Mouse (Mus musculus) megakaryocyte progenitor cell, adult 5-6 weeks (primary cell): Measurements from ENCODE around the gene Glis3. TPM values are rescaled to one million over a fixed set of nuclear protein-coding genes. Genes with fewer than 3 reads are reported as not detected.
A peak's percentile ranks its signal among the peaks of the same experiment; 100 is the strongest.

ENCODE experiments used
- ATAC-seq: replicated peaks from 2 replicates; pipeline ENCODE4 v1.8.0; 2016; ENCODE audit warnings: mild to moderate bottlenecking, moderate TSS enrichment, inconsistent platforms; ENCODE audit not compliant: poor library complexity
- total RNA-seq, 2 experiments: library from RNA; stranded (forward) in 1 of 2; stranded (reverse) in 1 of 2; fragments of 157-497, 149-512 nt in 1 of 2; fragments of 200-1000 nt in 1 of 2; gene quantifications; 2 replicates each; pipeline versions ENCODE4 v1.2.3 to v1.2.4; 2015 to 2017

Glis3 gene
- total RNA-seq, 2 experiments from 2014 or later: 2.5 to 5.8 TPM

DNA sequence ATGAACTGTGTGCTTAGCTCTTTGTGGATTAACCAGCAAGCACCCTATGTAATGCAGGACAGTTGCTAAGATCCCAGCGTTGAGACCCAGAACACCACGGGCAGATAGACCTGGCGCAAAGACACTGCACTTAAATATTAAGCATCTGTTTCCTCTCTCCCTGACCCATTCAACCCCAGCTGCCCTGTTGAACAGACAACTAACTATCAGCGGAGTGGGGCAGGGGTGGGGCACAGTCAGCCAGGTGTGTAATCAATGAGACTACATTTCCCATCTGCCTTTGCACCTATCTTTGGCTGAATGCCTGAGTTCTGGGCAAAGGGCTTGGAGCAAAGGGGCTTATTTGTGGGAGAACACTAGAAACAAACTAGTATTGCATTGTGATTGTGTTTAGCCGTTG, 180.1 kb downstream of the Glis3 start:
- ATAC-seq: no peak

- no peak for ATAC-seq
These were observed 184.0 kb downstream of the Glis3 start for GRCm38 (mm10) chr19:28495926-28496325.

DNA sequence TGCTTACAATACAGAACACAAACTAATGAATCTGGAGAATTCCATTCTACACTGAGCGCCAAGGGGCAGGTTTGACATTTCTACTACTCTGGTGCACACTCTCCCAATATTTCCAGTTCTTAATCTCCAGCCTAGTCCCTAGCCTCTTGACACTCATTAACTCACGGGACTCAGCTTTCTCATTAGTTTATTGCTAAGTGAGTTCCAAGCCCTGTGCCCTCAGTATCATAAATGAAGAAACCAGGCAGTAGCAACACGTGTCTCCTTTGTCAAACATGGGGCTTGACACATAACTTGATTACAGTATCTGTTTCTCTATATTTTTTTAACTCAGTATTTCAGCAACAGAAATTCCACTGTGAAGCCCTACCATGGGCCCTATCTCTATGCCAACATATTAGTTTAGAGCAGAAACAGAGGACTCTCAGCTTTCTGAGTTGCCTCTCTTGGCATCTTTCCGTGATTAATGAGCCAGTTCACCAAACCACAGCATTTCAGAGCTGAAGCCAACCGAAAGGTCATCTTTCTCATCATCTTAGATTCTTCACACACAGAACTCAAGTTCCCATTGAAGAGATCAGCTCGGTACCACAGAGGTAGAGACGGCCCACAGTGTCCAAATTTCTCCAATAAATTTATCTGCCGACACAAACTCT, 186.1 kb downstream of the Glis3 start:
- ATAC-seq: no peak

DNA sequence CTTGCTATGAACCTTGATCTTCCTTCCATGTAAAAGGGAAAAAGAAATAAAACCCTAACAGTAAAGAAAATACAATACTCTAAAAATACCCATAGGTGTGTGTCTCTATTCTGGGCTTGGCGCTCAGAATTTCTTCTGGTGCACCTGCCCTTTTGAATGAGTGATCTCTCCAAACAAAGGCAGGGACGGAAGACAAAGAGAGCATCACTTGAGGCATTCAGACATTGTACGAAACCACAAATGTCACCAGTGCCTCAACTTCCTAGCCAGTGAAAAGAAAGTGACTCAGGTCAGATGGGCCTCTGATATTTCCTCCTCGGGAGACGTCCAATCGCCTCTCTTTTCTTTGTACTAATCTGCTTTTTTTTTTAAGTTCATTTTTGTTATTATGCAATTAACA, 201.8 kb downstream of the Glis3 start:
- no peak for ATAC-seq

DNA sequence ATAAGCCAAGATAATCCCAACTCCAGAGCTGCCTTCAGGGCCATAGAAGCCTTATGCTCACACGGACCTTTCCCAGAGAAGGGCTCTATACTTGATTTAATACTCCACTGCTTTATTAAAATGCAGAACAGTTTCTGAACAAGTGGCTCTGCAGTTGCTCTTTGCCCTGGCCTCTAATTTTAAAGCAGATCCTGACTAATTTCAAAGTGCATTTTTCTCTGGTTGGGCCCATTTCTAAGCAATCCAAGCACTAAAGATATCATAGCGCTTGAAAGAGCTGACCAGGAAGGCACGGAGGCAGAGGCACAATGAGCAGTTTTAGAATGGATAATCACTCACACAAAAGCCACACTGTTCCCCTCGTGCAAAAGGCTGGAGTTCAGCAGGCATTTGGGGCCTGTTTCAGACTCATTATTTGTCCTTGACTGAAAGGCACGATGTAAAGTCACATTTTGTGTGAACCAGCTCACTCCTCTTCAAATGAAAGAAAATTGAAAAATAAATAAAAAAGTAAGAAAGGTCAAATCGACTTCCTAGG, 202.5 kb downstream of the Glis3 start:
- no peak for ATAC-seq

GRCm38 (mm10) chr19:28473621-28474020, 206.3 kb downstream of the Glis3 start:
- ATAC-seq: no peak

GRCm38 (mm10) chr19:28471144-28471543, 208.7 kb downstream of the Glis3 start:
- ATAC-seq: no peak

GRCm38 (mm10) chr19:28465779-28466178, 214.1 kb downstream of the Glis3 start:
- ATAC-seq: no peak

DNA sequence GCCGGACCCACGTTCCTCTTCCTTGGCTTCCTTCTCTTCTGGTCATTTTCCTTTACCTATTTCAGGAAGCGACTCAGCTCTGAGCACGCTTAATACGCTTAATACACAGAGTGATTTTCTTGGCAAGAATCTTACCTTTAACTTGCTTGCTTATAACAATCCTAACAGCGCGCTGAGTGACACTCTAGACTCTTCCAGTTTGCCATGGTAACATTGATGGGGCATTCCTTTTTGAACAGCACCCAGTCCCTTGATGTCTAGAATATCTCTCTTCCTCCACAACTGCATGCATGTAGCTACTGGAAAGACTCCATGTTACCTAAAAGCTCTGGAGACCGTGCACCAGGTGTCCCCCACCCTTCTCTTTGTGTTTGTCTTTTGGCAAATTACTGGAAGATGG, 225.5 kb downstream of the Glis3 start:
- ATAC-seq: no peak

- ATAC-seq: no peak
These were observed 226.8 kb downstream of the Glis3 start for GRCm38 (mm10) chr19:28452951-28453520.

GRCm38 (mm10) chr19:28448811-28449210, 231.1 kb downstream of the Glis3 start:
- no peak for ATAC-seq

DNA sequence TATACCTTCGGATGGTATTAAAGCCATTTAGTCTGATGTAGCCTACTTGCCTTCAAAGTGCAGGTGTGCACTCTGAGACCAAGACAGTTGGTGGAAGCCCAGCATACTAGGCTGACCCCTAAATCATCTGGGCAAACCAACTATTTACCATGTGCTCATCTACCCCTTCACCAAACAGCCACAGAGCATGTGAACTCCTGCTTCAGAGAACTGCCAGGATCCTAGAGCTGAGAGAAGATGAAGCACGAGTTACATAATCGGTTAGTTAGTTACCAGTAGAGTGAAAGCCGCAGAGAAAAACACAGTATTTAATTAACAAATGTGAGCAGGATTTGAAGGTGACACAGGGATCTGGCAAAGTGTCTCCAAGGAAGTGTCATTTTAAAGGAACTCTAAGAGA, 237.7 kb downstream of the Glis3 start:
- no peak for ATAC-seq

DNA sequence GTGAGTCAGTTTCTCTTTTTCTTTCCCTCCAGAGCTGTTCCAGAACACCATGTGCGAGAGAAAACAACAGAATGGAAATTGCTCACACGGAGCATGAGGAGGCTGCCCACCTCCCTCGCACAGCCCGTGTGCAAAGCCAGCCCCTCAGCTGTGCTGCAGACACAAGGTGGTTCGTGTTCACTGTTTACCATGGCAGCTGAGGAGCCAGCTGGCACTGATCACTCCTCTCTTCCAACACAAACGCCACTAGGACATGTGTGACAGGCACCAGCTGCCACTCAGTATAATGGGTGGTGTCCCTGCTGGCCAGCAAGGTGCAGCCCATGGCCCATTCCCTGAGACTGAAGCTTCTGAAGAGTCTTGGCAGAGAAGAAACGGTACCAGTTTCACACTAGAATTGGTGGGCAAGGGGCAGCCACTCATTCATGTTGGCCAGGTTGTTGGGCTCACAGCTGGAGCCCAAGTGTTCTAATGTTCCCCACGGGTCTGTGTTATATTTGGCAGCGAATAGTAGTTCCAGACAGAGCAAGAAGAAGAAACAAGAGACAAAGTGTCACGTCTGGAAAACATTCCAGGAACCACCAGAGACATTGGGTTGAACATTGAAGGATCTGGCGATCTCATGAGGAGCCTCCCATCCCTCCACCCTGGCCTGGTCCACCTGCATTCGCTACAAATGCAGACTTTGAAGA, 243.3 kb downstream of the Glis3 start:
- ATAC-seq: no peak

- peak; percentile 62 for ATAC-seq
These were observed 251.6 kb downstream of the Glis3 start for GRCm38 (mm10) chr19:28428220-28428816.

DNA sequence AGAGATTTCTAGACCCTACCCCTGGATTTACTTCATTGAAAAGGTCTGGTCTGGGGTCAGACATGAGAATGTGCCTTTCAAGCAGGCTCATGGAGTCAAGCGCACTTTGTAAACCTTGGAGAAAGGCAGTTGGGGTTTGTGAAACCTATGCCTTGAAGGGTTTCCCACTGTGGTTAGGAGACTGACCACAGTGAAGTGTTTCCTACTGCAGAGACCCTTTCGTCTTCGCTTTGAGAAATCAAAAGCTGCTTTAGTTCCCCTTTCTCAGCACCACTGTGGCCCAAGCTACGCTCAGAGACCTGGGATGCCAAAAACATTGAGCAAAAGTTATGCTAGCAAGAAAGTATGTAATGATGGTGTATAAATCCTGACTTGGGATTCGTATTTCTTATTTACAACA, 255.7 kb downstream of the Glis3 start:
- peak; percentile 93 for ATAC-seq

DNA sequence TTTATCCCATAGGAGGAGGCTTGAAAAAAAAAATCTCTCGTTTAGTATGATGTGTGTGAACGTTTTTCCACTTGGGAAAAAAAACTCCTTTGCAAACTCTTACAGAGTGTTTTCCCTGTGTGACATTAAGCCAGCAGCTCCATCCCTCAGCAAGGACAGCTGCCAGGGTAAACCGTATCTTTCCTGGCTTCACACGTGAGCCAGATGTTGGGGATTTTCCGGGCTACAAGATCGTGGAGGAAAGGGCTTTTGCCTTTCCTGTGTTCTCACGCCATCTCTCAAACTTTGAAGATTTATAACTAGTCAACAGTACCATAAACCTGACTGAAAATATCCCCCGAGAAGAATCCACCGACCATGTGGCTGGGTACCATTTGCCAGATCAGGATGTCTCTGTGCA, 256.9 kb downstream of the Glis3 start:
- ATAC-seq: no peak

GRCm38 (mm10) chr19:28416069-28416468, 263.8 kb downstream of the Glis3 start:
- ATAC-seq: no peak

DNA sequence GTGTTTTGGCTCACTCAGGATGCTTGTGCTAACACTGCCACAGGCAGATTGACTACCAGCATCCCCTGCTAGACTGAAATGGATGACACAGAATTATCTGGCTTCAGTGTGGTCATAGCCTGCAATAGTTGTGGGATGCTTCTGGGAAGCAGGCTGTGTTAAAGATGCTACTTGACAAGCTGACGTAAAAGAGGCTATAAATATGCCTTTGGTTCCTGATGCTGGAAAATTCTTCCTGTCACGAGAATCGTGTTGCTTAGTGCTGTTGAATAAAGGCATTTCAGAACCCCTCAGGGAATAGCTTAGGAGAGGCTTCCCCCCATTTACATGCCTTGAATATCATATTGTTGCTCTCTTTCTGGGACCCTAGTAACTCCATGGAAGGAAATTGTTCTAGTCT, 271.1 kb downstream of the Glis3 start:
- ATAC-seq: no peak

- ATAC-seq: no peak
These were observed 276.9 kb downstream of the Glis3 start for GRCm38 (mm10) chr19:28402956-28403355.

- no peak for ATAC-seq
These were observed 284.4 kb downstream of the Glis3 start for GRCm38 (mm10) chr19:28395584-28395861.

GRCm38 (mm10) chr19:28394826-28395583, 284.9 kb downstream of the Glis3 start:
- ATAC-seq: no peak
